Mouse (Mus musculus) E14TG2a.4 (cell line): ENCODE results near the gene Wrap53.
"Not testable (repeated sequence)": the region's sequence is repeated elsewhere in the genome, so short reads cannot be mapped to it uniquely, and the experiment has no call there.

Experiments used
- CTCF ChIP-seq: conservative IDR thresholded peaks from 2 replicates; pipeline ENCODE4 v1.5.1; 2014; ENCODE audit warnings: low read length
- NANOG ChIP-seq: IDR thresholded peaks from 2 replicates; pipeline ENCODE4 v1.6.1; 2014; ENCODE audit warnings: borderline replicate concordance, low read length, mixed read lengths
- POU5F1 ChIP-seq: IDR thresholded peaks from 2 replicates; pipeline ENCODE4 v1.6.1; 2014; ENCODE audit warnings: low read length, borderline replicate concordance

DNA sequence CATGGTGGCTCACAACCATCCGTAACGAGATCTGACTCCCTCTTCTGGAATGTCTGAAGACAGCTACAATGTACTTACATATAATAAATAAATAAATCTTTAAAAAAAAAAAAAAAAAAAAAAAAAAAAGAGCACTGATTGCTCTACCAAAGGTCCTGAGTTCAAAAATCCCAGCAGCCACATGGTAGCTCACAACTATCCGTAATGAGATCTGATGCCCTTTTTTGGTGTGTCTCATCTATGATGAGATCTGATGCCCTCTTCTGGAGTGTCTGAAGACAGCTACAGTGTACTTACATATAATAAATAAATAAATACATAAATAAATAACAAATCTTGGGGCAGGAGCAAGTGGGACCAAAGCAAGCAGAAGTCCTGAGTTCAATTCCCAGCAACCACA, 38.3 kb downstream of the Wrap53 start:
- not testable (repeated sequence) for TF ChIP-seq NANOG, CTCF, POU5F1
